Mouse (Mus musculus) heart, embryonic 16.5 days (tissue): Measurements from ENCODE around the gene Col5a3. TPM values are rescaled to one million over a fixed set of nuclear protein-coding genes. Genes with fewer than 3 reads are reported as not detected.
A peak's percentile ranks its signal among the peaks of the same experiment; 100 is the strongest.

ENCODE experiments used
- ATAC-seq: fragments of 200-750 bp; cut with Nextera tagmentation; replicated peaks from 2 replicates; pipeline ENCODE4 v1.8.0; 2017; ENCODE audit warnings: moderate number of reproducible peaks; ENCODE audit not compliant: insufficient read depth, low FRiP score; ENCODE audit errors: extremely low read depth
- H3K27ac ChIP-seq: fragments of 300-500 bp; sonication (generic); 2 replicates; pipeline ENCODE4 v1.5.1; 2014; ENCODE audit warnings: mild to moderate bottlenecking, low read length, control low read depth, moderate library complexity
- H3K27me3 ChIP-seq: fragments of 300-500 bp; sonication (generic); 2 replicates; pipeline ENCODE4 v1.6.1; 2014; ENCODE audit warnings: low read length, mixed read lengths; ENCODE audit not compliant: control insufficient read depth, insufficient read depth
- H3K36me3 ChIP-seq: fragments of 300-500 bp; sonication (generic); 2 replicates; pipeline ENCODE4 v1.6.1; 2014; ENCODE audit not compliant: control insufficient read depth, insufficient read depth
- H3K4me1 ChIP-seq: fragments of 300-500 bp; sonication (generic); 2 replicates; pipeline ENCODE4 v1.6.1; 2014; ENCODE audit warnings: low read length, mixed read lengths; ENCODE audit not compliant: control insufficient read depth, insufficient read depth
- H3K4me2 ChIP-seq: fragments of 300-500 bp; sonication (generic); 2 replicates; pipeline ENCODE4 v1.6.1; 2014; ENCODE audit warnings: low read depth, mild to moderate bottlenecking, control low read depth, low read length
- H3K4me3 ChIP-seq: fragments of 300-500 bp; sonication (generic); 2 replicates; pipeline ENCODE4 v1.5.1; 2014; ENCODE audit warnings: mild to moderate bottlenecking, control low read depth, low read length
- H3K9ac ChIP-seq: fragments of 300-500 bp; sonication (generic); 2 replicates; pipeline ENCODE4 v1.6.1; 2014; ENCODE audit warnings: low read length, control low read depth
- H3K9me3 ChIP-seq: fragments of 300-500 bp; sonication (generic); replicated peaks from 2 replicates; pipeline ENCODE4 v1.6.1; 2016; ENCODE audit warnings: low read length; ENCODE audit not compliant: control insufficient read depth
- WGBS: fragments of 180-500 bp; shearing (Covaris S2); extraction: QIAGEN DNeasy Blood & Tissue Kit; methylation state at CpG from one replicate; pipeline ENCODE4 v1.1.7; 2014; 5-methylcytosine and 5-hydroxymethylcytosine counted together
- polyA plus RNA-seq: library from polyadenylated mRNA; unstranded; fragments of >200 nt; fragmentation: Nextera tagmentation; extraction: Ambion mirVana; gene quantifications from 2 replicates; pipeline ENCODE4 v1.2.1, GENCODE M21; 2015

Col5a3 gene
- polyA plus RNA-seq, 1 experiment from 2014 or later = 2.1 TPM

DNA sequence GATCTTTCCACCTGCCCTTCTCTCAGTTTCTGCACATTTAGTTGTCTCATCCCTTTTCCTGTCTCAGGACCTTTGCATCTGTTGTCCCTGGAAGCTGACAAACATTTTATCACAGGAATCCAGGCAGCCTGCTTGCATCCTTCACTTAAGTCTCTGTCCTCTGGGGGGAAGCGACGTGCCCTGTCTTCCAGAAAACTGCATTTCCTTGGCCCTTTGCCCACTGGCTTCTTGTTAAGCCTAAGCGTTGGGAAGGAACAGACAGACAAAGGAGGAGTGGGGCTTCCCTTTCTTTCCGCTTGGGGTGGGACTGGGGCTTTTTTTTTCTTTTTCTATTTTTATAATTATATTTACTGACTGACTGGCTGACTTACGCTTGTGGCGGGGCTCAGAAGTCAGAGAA is 85.4 kb downstream of the Col5a3 start:
- Histone ChIP-seq H3K9me3 (no peaks in the 10 kb centered on the region), H3K27ac (no peak overlapping the region), H3K4me3 (no peak overlapping the region), H3K27me3 (peaks cover 47% of the 10 kb centered on the region), H3K4me2 (no peak overlapping the region), H3K4me1 (peaks cover 12% of the 10 kb centered on the region), H3K36me3 (no peaks in the 10 kb centered on the region), H3K9ac (no peak overlapping the region)
- no peak for ATAC-seq
- 36% methylated on average over 6 of the region's 6 CpGs for WGBS

DNA sequence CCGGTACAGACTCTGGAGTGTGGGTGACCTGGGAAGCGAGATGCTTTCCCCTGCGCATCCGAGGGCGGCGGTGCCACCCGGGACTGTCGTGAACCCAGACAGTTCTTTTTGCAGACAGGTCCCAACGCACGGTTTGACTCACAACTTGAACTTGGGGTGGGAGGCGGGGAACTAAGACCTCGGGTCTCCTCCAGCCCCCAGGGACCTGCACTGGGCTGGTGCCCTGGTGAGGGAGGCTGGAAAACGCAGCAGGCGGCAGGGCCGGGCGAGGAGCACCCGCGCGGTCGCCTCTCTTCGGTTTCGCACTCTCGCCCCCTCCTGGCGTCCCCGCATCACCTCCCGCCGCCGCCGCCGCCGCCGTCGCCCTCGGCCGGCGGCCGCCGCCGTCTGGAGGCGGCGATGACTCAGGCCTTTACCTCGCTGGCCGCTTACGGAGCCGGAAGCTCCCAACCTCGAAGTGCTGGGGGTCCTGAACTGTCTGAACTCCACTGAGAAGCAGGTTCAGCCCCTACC is 87.2 kb downstream of the Col5a3 start:
- no peak overlapping the region for H3K27ac ChIP-seq
- H3K36me3 ChIP-seq = no peaks in the 10 kb centered on the region
- H3K27me3 ChIP-seq = peaks cover 57% of the 10 kb centered on the region
- peak; percentile 39; the same call in 1 of the 2 replicates for ATAC-seq
- WGBS = 1% methylated on average over 46 of the region's 46 CpGs
- peak overlapping the region; percentile 56; the same call in 1 of the 2 replicates for H3K9ac ChIP-seq
- H3K9me3 ChIP-seq = no peaks in the 10 kb centered on the region
- H3K4me3 ChIP-seq = peak overlapping the region; percentile 55
- H3K4me2 ChIP-seq = peak overlapping the region; percentile 89
- peaks cover 12% of the 10 kb centered on the region for H3K4me1 ChIP-seq

DNA sequence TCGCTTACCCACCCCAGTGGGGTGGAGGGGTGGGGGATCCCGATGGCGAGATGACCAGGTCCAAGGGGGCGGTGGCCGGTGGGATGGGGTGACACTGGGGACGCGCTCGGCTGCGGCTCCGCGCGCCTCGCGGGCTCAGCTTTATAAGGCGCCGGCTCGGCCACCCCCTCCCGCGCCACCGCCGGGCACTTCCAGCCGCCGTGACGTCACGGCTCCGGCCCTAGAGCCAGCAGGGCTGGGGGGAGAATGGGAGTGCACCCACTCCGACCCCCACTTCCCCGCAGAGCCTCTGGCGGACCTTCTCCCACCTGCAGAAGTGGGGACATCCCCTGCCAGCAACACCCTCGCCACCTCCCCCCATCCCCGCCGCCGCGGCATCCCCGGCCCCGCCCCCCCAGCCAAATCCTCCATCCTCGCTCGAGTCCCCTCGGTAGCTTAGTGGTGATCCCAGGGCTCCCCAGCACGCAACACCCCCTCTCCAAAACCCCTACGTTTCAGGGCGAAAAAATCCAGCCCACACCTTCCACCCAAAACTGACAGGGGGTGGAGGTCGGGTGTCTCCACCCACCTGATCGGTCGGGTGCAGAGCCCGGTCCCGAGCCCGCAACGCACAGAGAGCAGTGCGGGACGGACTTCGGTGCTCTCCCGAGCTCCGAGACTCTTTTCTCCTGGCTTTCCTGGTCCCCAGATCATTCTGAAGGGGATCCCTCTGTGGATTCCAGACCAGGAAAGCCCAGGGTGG is 87.8 kb downstream of the Col5a3 start:
- WGBS = under 1% methylated on average over 54 of the region's 54 CpGs
- Histone ChIP-seq H3K4me2 (peak overlapping the region; percentile 89), H3K36me3 (no peaks in the 10 kb centered on the region), H3K4me1 (peaks cover 12% of the 10 kb centered on the region), H3K9me3 (no peaks in the 10 kb centered on the region), H3K27me3 (peaks cover 57% of the 10 kb centered on the region), H3K9ac (peak overlapping the region; percentile 56), H3K4me3 (peak overlapping the region; percentile 55), H3K27ac (no peak overlapping the region)
- 0 out of 2 replicates have a peak, but pooled peaks have one; percentile 33 for ATAC-seq

DNA sequence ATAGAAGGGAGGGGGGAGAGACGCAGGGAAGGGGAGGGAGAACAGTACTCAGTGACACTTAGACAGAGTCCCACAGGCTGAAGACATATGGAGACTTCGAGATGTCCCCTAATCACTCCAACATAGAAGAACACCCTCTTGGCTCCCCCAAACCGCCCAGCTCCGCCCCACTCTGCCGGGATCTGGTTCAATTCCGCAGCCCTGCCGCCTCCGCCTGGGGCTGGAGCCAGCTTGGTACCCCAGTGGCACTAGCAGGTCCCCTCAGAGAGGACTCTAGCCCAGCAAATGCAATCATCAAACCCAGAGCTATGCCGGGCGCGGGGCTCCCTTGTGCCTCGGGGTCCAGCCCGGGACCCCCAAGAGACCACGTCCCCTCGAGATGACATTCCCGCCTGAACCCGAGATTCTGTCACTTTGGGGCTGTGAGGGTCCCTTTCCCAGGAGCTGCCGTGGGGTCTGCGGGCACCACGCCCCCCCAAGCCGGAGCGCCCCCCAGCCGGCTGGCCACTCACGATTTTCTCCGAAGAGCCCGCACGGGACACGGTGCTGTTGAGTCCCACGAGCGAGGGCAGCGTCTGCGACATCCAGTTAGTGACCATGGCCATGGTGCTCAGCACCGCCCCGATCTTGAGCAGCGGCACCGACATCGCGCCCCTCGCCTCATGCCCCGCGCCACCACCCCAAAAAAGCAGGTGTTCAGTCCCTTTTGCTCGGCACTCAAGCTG is 88.6 kb downstream of the Col5a3 start:
- Histone ChIP-seq H3K27me3 (peaks cover 56% of the 10 kb centered on the region), H3K36me3 (no peaks in the 10 kb centered on the region), H3K9ac (peak overlapping the region; percentile 56), H3K4me1 (peaks cover 12% of the 10 kb centered on the region), H3K4me3 (peak overlapping the region; percentile 55), H3K4me2 (peak overlapping the region; percentile 89), H3K9me3 (no peaks in the 10 kb centered on the region), H3K27ac (no peak overlapping the region)
- 2% methylated on average over 41 of the region's 42 CpGs for WGBS
- 0 out of 2 replicates have a peak, but pooled peaks have one; percentile 15 for ATAC-seq

DNA sequence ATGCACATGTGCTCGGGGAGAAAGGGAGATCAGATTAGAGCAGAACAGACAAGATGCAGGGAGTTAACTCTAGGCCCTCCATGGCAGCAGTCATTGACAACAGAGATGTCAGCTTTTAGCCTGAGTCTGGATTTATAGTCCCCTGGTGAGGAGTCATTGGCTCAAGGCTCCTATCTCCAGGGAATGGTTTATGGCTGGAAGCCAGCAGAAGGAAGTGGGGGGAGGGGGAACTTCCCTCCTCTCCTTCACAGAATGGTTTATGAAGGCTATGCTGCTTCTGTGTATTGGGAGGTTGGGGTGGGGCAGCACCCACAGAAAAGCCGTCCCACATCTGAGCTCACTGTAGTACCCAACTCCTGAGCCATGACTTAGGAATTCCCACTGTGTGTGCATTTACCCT is 93.3 kb downstream of the Col5a3 start:
- Histone ChIP-seq H3K36me3 (no peaks in the 10 kb centered on the region), H3K27ac (no peak overlapping the region), H3K27me3 (peaks cover 32% of the 10 kb centered on the region), H3K4me2 (no peak overlapping the region), H3K9ac (no peak overlapping the region), H3K4me3 (no peak overlapping the region), H3K4me1 (peaks cover 5% of the 10 kb centered on the region), H3K9me3 (no peaks in the 10 kb centered on the region)
- ATAC-seq = no peak
- WGBS = 50% methylated on average over 2 of the region's 2 CpGs

Other genes starting within 250 kb of the Col5a3 start
- gene Zfp846, start 233.8 kb downstream of the Col5a3 start, polyA plus RNA-seq = 11.4 and 12.0 TPM in 2 replicates
- 281 and 320 TPM in 2 replicates for gene Ubl5, start 172.2 kb downstream of the Col5a3 start, polyA plus RNA-seq
- 19.4 and 21.6 TPM in 2 replicates for gene Fbxl12, start 170.3 kb downstream of the Col5a3 start, polyA plus RNA-seq
- gene Pin1, start 163.0 kb downstream of the Col5a3 start, polyA plus RNA-seq = 47.4 and 48.4 TPM in 2 replicates
- 1.4 and 1.7 TPM in 2 replicates for gene Olfm2, start 68.7 kb downstream of the Col5a3 start, polyA plus RNA-seq
- not detected in 2 replicates for gene Rdh8, start 3.4 kb upstream of the Col5a3 start, polyA plus RNA-seq
- 11.4 and 13.4 TPM in 2 replicates for gene A230050P20Rik, start 53.6 kb upstream of the Col5a3 start, polyA plus RNA-seq
- 3.8 and 4.0 TPM in 2 replicates for gene Angptl6, start 64.7 kb upstream of the Col5a3 start, polyA plus RNA-seq
- 36.4 and 44.3 TPM in 2 replicates for gene Ppan, start 73.1 kb upstream of the Col5a3 start, polyA plus RNA-seq
- 208 and 209 TPM in 2 replicates for gene Eif3g, start 83.6 kb upstream of the Col5a3 start, polyA plus RNA-seq
- gene Dnmt1, start 144.8 kb upstream of the Col5a3 start, polyA plus RNA-seq = 56.1 and 63.1 TPM in 2 replicates
- 18.2 and 23.7 TPM in 2 replicates for gene S1pr2, start 161.7 kb upstream of the Col5a3 start, polyA plus RNA-seq
- 170 and 173 TPM in 2 replicates for gene Mrpl4, start 187.7 kb upstream of the Col5a3 start, polyA plus RNA-seq
- gene Icam1, start 200.9 kb upstream of the Col5a3 start, polyA plus RNA-seq = 23.8 and 29.6 TPM in 2 replicates
- 2.0 and 3.0 TPM in 2 replicates for gene Icam4, start 214.3 kb upstream of the Col5a3 start, polyA plus RNA-seq
- gene Icam5, start 217.0 kb upstream of the Col5a3 start, polyA plus RNA-seq = 0.08 TPM in 1 of 2 replicates, not detected in the other